Mouse (Mus musculus): ENCODE data around the gene Npb. TPM values are rescaled to one million over a fixed set of nuclear protein-coding genes. Genes with fewer than 3 reads are reported as not detected.

Npb gene
- polyA plus RNA-seq, 1 experiment: 2.8 TPM

DNA sequence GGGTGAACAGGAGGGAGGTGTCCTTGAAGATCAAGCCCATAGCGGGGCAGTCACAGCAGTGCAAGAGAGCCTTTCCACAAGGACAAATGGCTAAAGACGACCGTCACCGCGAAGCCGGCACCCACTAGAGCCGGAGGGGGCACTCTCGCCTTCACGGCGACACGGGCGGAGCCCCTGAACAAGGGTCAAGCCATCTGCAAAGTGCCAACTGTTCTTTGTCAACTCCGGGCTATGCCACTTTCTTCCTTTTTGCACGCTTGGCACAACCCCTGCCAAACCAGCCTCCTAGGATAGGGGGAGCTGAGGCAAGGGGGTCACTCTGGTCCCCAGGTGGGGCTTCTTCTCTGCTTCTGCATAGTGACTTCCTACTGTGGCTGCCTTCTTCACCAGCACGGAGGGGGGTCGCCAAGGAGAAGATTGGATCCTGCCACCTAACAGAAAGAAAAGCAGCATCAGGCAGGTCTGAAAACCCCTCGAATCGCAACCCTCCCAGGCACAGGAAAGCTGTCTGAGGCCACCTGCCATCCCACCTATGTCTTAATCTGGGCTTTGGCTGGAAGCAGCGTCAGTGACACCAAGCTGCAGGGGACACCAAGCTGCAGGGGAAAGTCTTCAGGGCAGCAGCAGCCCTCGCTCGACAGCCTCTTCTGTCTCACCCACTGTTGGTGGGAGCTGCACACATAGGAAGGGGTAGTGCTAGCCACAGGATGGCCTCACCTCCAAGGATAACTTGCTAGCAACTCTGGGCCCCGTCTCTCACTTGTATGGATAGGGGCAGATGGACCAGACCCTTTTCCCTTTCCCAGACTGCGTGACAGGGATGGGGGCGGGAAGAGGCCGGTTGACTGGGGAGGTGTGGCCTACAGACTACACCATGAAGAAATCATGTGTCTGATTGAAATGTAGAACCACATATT lies 10.6 kb downstream of the Npb start:
- H3K4me3 ChIP-seq (ENCODE audit: control insufficient read depth, insufficient read depth, low read length): no peak overlapping the region
- H3K4me1 ChIP-seq (replicated peaks; ENCODE audit: control insufficient read depth, insufficient read depth, low read length): peaks cover 18% of the 10 kb centered on the region
- no peak for DNase-seq
- no peaks in the 10 kb centered on the region for H3K27me3 ChIP-seq (ENCODE audit: control insufficient read depth, insufficient read depth, low read length)
- WGBS: 98% methylated on average over 25 of the region's 25 CpGs
- peaks cover 32% of the 10 kb centered on the region for H3K36me3 ChIP-seq (ENCODE audit: control insufficient read depth, insufficient read depth, low read length)
- TF ChIP-seq POLR2A (IDR thresholded peaks at IDR 0.05; ENCODE audit: control insufficient read depth, extremely low read depth, insufficient read depth, low read length, poor library complexity) (no peak), CTCF (IDR thresholded peaks at IDR 0.05; ENCODE audit: borderline replicate concordance, control insufficient read depth, extremely low read depth, insufficient read depth, low read length, poor library complexity) (no peak)
- no peak overlapping the region for H3K27ac ChIP-seq (ENCODE audit: control insufficient read depth, insufficient read depth, low read length)

DNA sequence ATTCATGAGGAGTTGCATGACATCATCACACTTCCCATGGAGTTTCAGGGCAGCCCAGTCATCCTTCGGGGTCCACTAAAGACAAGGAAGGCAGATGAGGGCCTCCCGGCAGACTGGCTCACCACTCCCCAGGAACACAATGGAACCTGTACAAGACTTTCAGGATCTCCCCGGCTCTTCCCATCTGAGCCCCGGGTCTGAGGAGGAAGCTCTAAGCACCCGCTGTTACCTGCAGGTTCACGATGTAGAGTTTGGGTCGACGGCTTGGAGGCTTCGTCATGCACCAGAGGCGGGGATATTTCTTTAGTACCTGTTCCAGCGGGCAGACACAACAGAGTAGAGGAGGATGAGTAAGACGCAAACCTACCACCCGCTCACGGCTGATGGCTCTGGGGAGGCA lies 11.9 kb downstream of the Npb start:
- 96% methylated on average over 14 of the region's 14 CpGs for WGBS
- no peak for DNase-seq
- Histone ChIP-seq H3K4me3 (ENCODE audit: control insufficient read depth, insufficient read depth, low read length) (no peak overlapping the region), H3K27ac (ENCODE audit: control insufficient read depth, insufficient read depth, low read length) (no peak overlapping the region), H3K27me3 (ENCODE audit: control insufficient read depth, insufficient read depth, low read length) (no peaks in the 10 kb centered on the region), H3K36me3 (ENCODE audit: control insufficient read depth, insufficient read depth, low read length) (peaks cover 32% of the 10 kb centered on the region), H3K4me1 (replicated peaks; ENCODE audit: control insufficient read depth, insufficient read depth, low read length) (peaks cover 20% of the 10 kb centered on the region)
- TF ChIP-seq POLR2A (IDR thresholded peaks at IDR 0.05; ENCODE audit: control insufficient read depth, extremely low read depth, insufficient read depth, low read length, poor library complexity): no peak
- TF ChIP-seq CTCF (IDR thresholded peaks at IDR 0.05; ENCODE audit: borderline replicate concordance, control insufficient read depth, extremely low read depth, insufficient read depth, low read length, poor library complexity): no peak

DNA sequence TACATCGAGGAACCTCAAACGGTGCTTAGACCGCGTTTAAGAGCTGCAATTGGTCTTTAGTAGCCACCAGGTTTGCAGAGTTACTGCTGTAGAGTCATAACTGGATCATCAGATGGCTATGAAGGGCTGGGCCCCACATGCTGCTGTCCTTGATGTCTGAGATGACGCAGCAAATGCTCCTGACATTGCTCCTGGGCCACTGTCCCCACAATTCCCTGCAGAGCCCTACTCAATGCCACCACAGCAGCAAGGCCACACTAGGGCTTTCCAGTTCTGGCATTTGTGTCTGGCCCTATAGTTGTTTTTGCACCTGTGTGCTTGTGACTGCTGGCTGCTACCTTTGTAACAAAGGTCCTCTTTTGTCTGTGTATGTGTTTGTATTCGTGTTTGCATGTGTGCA lies 14.5 kb downstream of the Npb start:
- Histone ChIP-seq H3K27ac (ENCODE audit: control insufficient read depth, insufficient read depth, low read length) (no peak overlapping the region), H3K36me3 (ENCODE audit: control insufficient read depth, insufficient read depth, low read length) (peaks cover 32% of the 10 kb centered on the region), H3K4me1 (replicated peaks; ENCODE audit: control insufficient read depth, insufficient read depth, low read length) (peaks cover 34% of the 10 kb centered on the region), H3K4me3 (ENCODE audit: control insufficient read depth, insufficient read depth, low read length) (no peak overlapping the region), H3K27me3 (ENCODE audit: control insufficient read depth, insufficient read depth, low read length) (no peaks in the 10 kb centered on the region)
- WGBS: 95% methylated on average over 6 of the region's 6 CpGs
- DNase-seq: no peak
- TF ChIP-seq CTCF (IDR thresholded peaks at IDR 0.05; ENCODE audit: borderline replicate concordance, control insufficient read depth, extremely low read depth, insufficient read depth, low read length, poor library complexity) (no peak), POLR2A (IDR thresholded peaks at IDR 0.05; ENCODE audit: control insufficient read depth, extremely low read depth, insufficient read depth, low read length, poor library complexity) (no peak)

DNA sequence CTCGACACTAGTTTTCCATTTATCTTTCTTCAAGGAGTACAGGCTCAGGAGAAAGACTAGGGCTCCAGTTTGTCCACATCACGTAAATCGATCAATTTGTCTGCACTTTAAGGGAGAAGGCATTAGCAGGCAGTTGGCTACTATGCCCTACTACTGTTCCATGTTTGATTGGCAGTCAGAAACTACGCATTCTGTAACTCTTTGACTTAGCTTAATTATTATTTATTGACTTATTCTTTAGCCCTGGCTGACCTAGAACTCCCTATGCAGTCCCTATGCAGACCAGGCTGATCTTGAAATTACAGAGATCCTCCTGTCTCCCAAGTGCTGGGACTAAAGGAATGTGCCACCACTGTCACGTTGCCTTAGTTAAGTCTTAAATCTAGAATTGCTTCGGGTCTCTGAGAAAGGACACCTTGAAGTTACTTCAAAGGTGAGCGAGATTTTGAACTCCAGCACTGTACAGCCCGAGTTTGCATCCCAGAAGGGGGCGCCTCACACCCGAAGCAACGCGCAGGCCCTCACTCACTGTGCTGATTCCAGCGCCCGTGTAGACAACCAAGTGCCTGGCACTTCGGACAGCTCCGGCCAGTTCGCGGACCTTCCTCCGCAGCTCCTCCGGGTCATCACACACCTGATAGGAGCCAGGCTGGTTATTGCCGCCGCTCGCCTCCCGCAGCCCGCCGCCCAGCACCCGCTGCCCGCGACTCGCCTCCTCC lies 15.8 kb downstream of the Npb start:
- H3K36me3 ChIP-seq (ENCODE audit: control insufficient read depth, insufficient read depth, low read length): peaks cover 26% of the 10 kb centered on the region

DNA sequence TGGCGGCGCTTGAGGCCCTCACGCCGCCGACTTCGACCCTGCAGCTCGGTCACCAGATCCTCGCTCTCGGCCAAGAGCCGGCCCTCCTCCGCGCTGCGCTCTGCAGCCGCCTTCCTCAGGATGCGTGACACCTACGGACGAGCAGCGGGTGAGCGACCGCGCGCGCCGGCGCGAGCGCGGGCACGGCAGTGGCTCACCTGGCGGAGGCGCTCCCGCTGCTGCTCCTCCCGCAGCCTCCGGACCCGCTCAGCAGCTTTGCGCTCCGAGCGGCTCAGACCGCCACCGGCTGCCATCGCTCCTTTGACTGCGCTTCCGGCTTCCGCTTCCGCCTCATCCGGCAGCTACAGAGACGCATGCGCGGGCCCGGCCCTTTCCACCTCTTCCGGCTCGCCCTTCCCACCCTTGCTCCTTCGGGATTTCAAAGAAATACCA lies 16.4 kb downstream of the Npb start:
- TF ChIP-seq POLR2A (IDR thresholded peaks at IDR 0.05; ENCODE audit: control insufficient read depth, extremely low read depth, insufficient read depth, low read length, poor library complexity) (peak; percentile 89), CTCF (IDR thresholded peaks at IDR 0.05; ENCODE audit: borderline replicate concordance, control insufficient read depth, extremely low read depth, insufficient read depth, low read length, poor library complexity) (0 out of 2 replicates have a peak, but pooled peaks have one; percentile 10)
- Histone ChIP-seq H3K4me1 (replicated peaks; ENCODE audit: control insufficient read depth, insufficient read depth, low read length) (peaks cover 45% of the 10 kb centered on the region), H3K4me3 (ENCODE audit: control insufficient read depth, insufficient read depth, low read length) (peak overlapping the region; percentile 72), H3K27me3 (ENCODE audit: control insufficient read depth, insufficient read depth, low read length) (no peaks in the 10 kb centered on the region), H3K36me3 (ENCODE audit: control insufficient read depth, insufficient read depth, low read length) (peaks cover 26% of the 10 kb centered on the region), H3K27ac (ENCODE audit: control insufficient read depth, insufficient read depth, low read length) (peak overlapping the region; percentile 49; the same call in 1 of the 2 replicates)
- DNase-seq: peak; percentile 86
- WGBS: under 1% methylated on average over 53 of the region's 53 CpGs

More for the DNA sequence above, 15.8 kb downstream of the Npb start:
- H3K27ac ChIP-seq (ENCODE audit: control insufficient read depth, insufficient read depth, low read length): 0 out of 2 replicates have a peak overlapping the region, but pooled peaks have one; percentile 17
- peak; percentile 84 for DNase-seq
- TF ChIP-seq POLR2A (IDR thresholded peaks at IDR 0.05; ENCODE audit: control insufficient read depth, extremely low read depth, insufficient read depth, low read length, poor library complexity) (no peak), CTCF (IDR thresholded peaks at IDR 0.05; ENCODE audit: borderline replicate concordance, control insufficient read depth, extremely low read depth, insufficient read depth, low read length, poor library complexity) (peak; percentile 75; the same call in 1 of the 2 replicates)
- no peaks in the 10 kb centered on the region for H3K27me3 ChIP-seq (ENCODE audit: control insufficient read depth, insufficient read depth, low read length)
- 13% methylated on average over 30 of the region's 30 CpGs for WGBS
- peak overlapping the region; percentile 72 for H3K4me3 ChIP-seq (ENCODE audit: control insufficient read depth, insufficient read depth, low read length)
- H3K4me1 ChIP-seq (replicated peaks; ENCODE audit: control insufficient read depth, insufficient read depth, low read length): peaks cover 40% of the 10 kb centered on the region

DNA sequence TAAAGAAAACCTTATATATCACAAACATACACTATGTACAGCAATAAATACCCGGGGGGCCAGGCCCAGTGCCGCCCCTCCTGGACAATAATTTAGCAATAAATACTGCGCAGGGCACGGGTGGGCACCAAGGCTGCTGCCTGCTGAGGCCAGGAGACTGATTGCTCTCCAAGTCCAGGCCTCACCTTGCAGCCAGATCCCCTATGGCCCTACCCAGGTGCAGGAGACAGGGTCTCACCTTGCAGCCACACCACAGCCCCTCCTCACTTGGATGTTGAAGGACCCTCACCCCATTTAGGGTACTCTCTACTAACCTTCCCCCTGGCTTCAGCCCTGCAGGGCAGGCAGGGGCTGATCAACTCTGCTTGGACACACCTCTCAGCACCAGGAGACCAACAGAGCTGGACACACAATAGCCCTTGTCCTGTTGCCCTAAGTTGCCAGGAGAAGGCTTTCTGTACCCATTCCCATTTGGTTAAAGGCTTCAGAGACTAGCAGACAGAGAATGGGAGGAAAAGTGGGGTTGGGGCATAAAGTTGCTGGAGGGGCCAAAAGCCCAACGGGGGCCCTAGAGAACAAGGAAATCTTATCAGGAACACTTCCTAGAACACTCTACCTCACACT lies 17.0 kb downstream of the Npb start, which contains the start of gene Sirt7:
Gene Sirt7, minus strand, starts transcription at position 89 of the 624 bp plus-strand sequence.
- no peaks in the 10 kb centered on the region for H3K27me3 ChIP-seq (ENCODE audit: control insufficient read depth, insufficient read depth, low read length)
- no peak for DNase-seq
- H3K36me3 ChIP-seq (ENCODE audit: control insufficient read depth, insufficient read depth, low read length): peaks cover 22% of the 10 kb centered on the region

More for the DNA sequence above, 17.0 kb downstream of the Npb start, which contains the start of gene Sirt7:
- H3K4me1 ChIP-seq (replicated peaks; ENCODE audit: control insufficient read depth, insufficient read depth, low read length): peaks cover 50% of the 10 kb centered on the region
- H3K27ac ChIP-seq (ENCODE audit: control insufficient read depth, insufficient read depth, low read length): peak within 1 kb of the TSS; percentile 49; the same call in 1 of the 2 replicates
- 13% methylated on average over 5 of the region's 5 CpGs for WGBS
- peak within 1 kb of the TSS; percentile 72 for H3K4me3 ChIP-seq (ENCODE audit: control insufficient read depth, insufficient read depth, low read length)
- TF ChIP-seq CTCF (IDR thresholded peaks at IDR 0.05; ENCODE audit: borderline replicate concordance, control insufficient read depth, extremely low read depth, insufficient read depth, low read length, poor library complexity) (no peak), POLR2A (IDR thresholded peaks at IDR 0.05; ENCODE audit: control insufficient read depth, extremely low read depth, insufficient read depth, low read length, poor library complexity) (no peak; the same call in 1 of the 2 replicates)
